Mouse (Mus musculus): ENCODE data around the gene Reg3a.
"Not testable (repeated sequence)": the region's sequence is repeated elsewhere in the genome, so short reads cannot be mapped to it uniquely, and the experiment has no call there.

Reg3a gene

GRCm38 (mm10) chr6:78380409-78380808 is at the start of gene Reg3a:
TSS of gene Reg3a (plus strand) at chr6:78380709.
- DNase-seq (ENCODE audit: low read depth), result no peak

GRCm38 (mm10) chr6:78331919-78332569 is 48.5 kb upstream of the Reg3a start:
- peak; percentile 47 for DNase-seq (ENCODE audit: low read depth)

- no peak for DNase-seq (ENCODE audit: low read depth)
These were observed 40.2 kb upstream of the Reg3a start for GRCm38 (mm10) chr6:78340296-78340695.

GRCm38 (mm10) chr6:78341689-78342088 is 38.8 kb upstream of the Reg3a start:
- DNase-seq (ENCODE audit: low read depth), result no peak

GRCm38 (mm10) chr6:78361971-78362563 is 18.4 kb upstream of the Reg3a start:
- no peak for DNase-seq (ENCODE audit: low read depth)

GRCm38 (mm10) chr6:78370357-78370756 is 10.2 kb upstream of the Reg3a start, which contains the start of gene Reg3b:
TSS of gene Reg3b (plus strand) at chr6:78370657.
- DNase-seq (ENCODE audit: low read depth), result no peak

- no peak for DNase-seq (ENCODE audit: low read depth)
These were observed 1.7 kb upstream of the Reg3a start, which contains the start of gene Reg3d for GRCm38 (mm10) chr6:78378765-78379164. TSS of gene Reg3d (minus strand) at chr6:78378865.

- no peak for DNase-seq (ENCODE audit: low read depth)
These were observed 5.1 kb downstream of the Reg3a start for GRCm38 (mm10) chr6:78385609-78386008.

- DNase-seq (ENCODE audit: low read depth), result not testable (repeated sequence)
These were observed 14.8 kb downstream of the Reg3a start, which contains the start of gene Reg2 for GRCm38 (mm10) chr6:78395323-78395722. TSS of gene Reg2 (plus strand) at chr6:78395623.

- DNase-seq (ENCODE audit: low read depth), result not testable (repeated sequence)
These were observed 41.9 kb downstream of the Reg3a start, which contains the start of gene Reg1 for GRCm38 (mm10) chr6:78422411-78422810. TSS of gene Reg1 (plus strand) at chr6:78422711.

- DNase-seq (ENCODE audit: low read depth), result no peak
These were observed 45.0 kb downstream of the Reg3a start for GRCm38 (mm10) chr6:78425497-78425896.

Measured in 416B (cell line).